Mouse (Mus musculus) erythroblast, embryonic 14.5 days (primary cell): ENCODE results near the gene Invs. TPM values are rescaled to one million over a fixed set of nuclear protein-coding genes. Genes with fewer than 3 reads are reported as not detected.

Source experiments
- H3K27me3 ChIP-seq: 2 replicates; pipeline ENCODE4 v1.6.1; 2012; ENCODE audit warnings: inconsistent platforms; ENCODE audit not compliant: control insufficient read depth
- H3K36me3 ChIP-seq: 2 replicates; pipeline ENCODE4 v1.6.1; 2012; ENCODE audit warnings: mild to moderate bottlenecking, inconsistent platforms; ENCODE audit not compliant: control insufficient read depth
- H3K4me1 ChIP-seq: 2 replicates; pipeline ENCODE4 v1.6.1; 2012; ENCODE audit warnings: inconsistent platforms; ENCODE audit not compliant: control insufficient read depth
- H3K4me3 ChIP-seq: replicated peaks from 2 replicates; pipeline ENCODE3; 2012; ENCODE audit warnings: moderate library complexity, mild to moderate bottlenecking, inconsistent platforms
- H3K9me3 ChIP-seq: 2 replicates; pipeline ENCODE4 v1.6.1; 2012; ENCODE audit warnings: low read length, inconsistent platforms, mixed read lengths; ENCODE audit not compliant: control insufficient read depth
- GATA1 ChIP-seq: IDR thresholded peaks from 2 replicates; pipeline ENCODE4 v1.6.1; 2012; ENCODE audit warnings: low read length, inconsistent platforms, mixed read lengths
- TAL1 ChIP-seq: IDR thresholded peaks from 3 replicates; pipeline ENCODE4 v1.6.1; 2012; ENCODE audit warnings: low read length, inconsistent platforms, mixed read lengths
- polyA plus RNA-seq: library from polyadenylated mRNA; stranded (reverse); fragments of >175 nt; gene quantifications from 2 replicates; pipeline ENCODE4 v1.2.3, GENCODE M21; 2012

Gene Invs
- polyA plus RNA-seq, 1 experiment = 0.09 TPM

DNA sequence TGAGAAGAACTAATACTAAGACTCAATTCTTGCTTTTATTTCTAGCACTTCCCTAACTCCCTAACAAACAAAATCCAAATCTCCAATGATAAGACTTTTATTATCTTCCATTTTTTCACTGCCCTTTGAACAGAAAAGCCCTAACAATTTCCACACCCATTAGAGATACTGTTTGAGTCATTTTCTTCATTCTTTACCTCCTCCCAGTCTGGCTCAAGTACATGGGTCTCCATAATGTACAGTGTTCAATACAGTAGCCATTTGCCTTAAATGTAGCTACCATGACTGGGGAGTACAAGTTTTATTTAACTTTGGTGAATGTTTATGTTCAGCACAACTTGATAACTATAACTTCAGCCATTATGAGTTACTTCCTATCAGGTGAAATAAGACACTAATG is 9.0 kb upstream of the Invs start:
- Histone ChIP-seq H3K9me3 (no peaks in the 10 kb centered on the region), H3K4me1 (peaks cover 6% of the 10 kb centered on the region), H3K27me3 (no peaks in the 10 kb centered on the region), H3K36me3 (no peaks in the 10 kb centered on the region; the same call in 1 of the 2 replicates), H3K4me3 (no peak overlapping the region)
- TF ChIP-seq TAL1 (no peak), GATA1 (no peak)

- Histone ChIP-seq H3K4me3 (no peak overlapping the region), H3K9me3 (no peaks in the 10 kb centered on the region), H3K27me3 (no peaks in the 10 kb centered on the region), H3K36me3 (no peaks in the 10 kb centered on the region; the same call in 1 of the 2 replicates), H3K4me1 (peaks cover 4% of the 10 kb centered on the region)
- TF ChIP-seq TAL1 = no peak
- TF ChIP-seq GATA1 = no peak
These were observed 7.7 kb upstream of the Invs start for GRCm38 (mm10) chr4:48271838-48272237.

DNA sequence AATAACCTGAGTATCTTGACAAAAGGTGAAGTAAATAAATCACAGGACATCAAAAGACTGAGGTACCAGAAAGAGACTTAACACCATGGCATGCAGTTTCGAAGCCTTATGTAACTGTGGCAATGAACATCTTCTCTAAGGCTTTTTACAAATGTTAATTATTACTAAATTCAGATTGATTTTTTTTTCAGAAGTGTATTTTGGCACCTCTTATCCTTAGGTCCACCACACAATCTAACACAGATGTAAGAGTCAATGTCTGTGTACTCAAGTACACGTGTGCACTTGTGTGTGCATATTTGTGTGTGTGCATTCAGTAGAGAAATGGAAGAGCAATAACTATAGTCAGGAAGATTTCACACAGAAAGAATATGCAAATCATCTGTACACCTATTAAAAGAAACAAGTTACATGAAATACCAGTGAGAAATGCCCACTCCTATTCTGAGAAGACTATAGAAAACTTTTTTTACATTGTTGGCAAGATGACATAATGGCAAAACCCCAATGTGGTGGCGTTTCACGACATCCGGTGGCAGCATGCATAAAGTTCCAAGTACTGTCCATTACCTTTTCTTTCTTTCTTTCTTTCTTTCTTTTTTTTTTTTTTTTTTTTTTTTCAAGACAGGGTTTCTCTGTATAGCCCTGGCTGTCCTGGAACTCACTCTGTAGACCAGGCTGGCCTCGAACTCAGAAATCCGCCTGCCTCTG is 6.3 kb upstream of the Invs start:
- TF ChIP-seq TAL1 = no peak
- no peak for TF ChIP-seq GATA1
- no peaks in the 10 kb centered on the region for H3K9me3 ChIP-seq
- no peak overlapping the region for H3K4me3 ChIP-seq
- H3K27me3 ChIP-seq = no peaks in the 10 kb centered on the region
- peaks cover 7% of the 10 kb centered on the region for H3K4me1 ChIP-seq
- H3K36me3 ChIP-seq = no peaks in the 10 kb centered on the region; the same call in 1 of the 2 replicates

DNA sequence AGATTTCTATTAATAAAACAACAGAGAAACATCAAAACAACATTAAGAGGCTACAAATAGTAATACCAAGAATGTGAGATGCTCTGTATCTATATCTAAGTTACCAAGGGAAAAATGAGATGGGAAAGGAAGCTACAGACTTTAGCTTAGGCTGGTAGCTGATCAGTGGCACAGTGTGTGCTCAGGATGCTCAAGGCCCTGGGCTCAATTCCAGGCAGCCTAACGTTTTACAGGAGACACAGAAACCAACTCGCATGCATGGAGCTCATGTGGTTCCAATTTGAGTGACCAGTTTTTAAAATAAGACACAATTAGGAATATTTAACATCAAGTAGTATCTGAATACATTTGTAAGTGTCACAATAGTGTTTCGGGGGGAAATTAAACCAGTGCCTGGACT is 3.8 kb upstream of the Invs start:
- Histone ChIP-seq H3K36me3 (no peaks in the 10 kb centered on the region; the same call in 1 of the 2 replicates), H3K27me3 (no peaks in the 10 kb centered on the region), H3K9me3 (no peaks in the 10 kb centered on the region), H3K4me3 (no peak overlapping the region), H3K4me1 (peaks cover 25% of the 10 kb centered on the region)
- TF ChIP-seq TAL1 (no peak), GATA1 (no peak)

DNA sequence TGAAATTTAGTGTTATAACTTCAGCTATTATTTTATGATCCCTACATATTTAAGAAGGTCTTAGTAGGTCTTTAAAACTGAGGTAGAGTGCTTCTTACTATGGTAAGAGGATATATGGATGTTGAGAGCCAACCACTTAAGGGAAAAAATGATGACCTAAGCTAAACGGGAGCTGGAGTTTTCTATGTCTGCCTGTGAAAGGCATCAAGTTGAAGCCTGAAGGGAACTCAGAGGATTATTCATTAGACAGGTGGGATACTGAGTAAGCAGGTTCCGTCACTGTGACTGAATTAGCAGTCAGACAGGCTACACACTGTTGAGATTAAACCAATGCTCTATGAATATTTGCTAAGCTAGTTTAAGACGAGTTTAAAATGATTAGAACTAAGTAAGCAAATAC is 2.5 kb upstream of the Invs start:
- Histone ChIP-seq H3K36me3 (no peaks in the 10 kb centered on the region; the same call in 1 of the 2 replicates), H3K9me3 (no peaks in the 10 kb centered on the region), H3K27me3 (no peaks in the 10 kb centered on the region), H3K4me1 (peaks cover 27% of the 10 kb centered on the region), H3K4me3 (no peak overlapping the region)
- TF ChIP-seq GATA1 = no peak
- TF ChIP-seq TAL1 = no peak

- H3K36me3 ChIP-seq = no peaks in the 10 kb centered on the region; the same call in 1 of the 2 replicates
- H3K4me3 ChIP-seq = peak overlapping the region; percentile 100
- no peaks in the 10 kb centered on the region for H3K27me3 ChIP-seq
- no peaks in the 10 kb centered on the region for H3K9me3 ChIP-seq
- TF ChIP-seq TAL1 = no peak
- no peak for TF ChIP-seq GATA1
- peaks cover 27% of the 10 kb centered on the region for H3K4me1 ChIP-seq
These were observed 633 bp upstream of the Invs start for GRCm38 (mm10) chr4:48278757-48279497.

GRCm38 (mm10) chr4:48281121-48281520 is 1.6 kb downstream of the Invs start:
- no peak for TF ChIP-seq TAL1
- no peak for TF ChIP-seq GATA1
- H3K27me3 ChIP-seq = no peaks in the 10 kb centered on the region
- peaks cover 27% of the 10 kb centered on the region for H3K4me1 ChIP-seq

DNA sequence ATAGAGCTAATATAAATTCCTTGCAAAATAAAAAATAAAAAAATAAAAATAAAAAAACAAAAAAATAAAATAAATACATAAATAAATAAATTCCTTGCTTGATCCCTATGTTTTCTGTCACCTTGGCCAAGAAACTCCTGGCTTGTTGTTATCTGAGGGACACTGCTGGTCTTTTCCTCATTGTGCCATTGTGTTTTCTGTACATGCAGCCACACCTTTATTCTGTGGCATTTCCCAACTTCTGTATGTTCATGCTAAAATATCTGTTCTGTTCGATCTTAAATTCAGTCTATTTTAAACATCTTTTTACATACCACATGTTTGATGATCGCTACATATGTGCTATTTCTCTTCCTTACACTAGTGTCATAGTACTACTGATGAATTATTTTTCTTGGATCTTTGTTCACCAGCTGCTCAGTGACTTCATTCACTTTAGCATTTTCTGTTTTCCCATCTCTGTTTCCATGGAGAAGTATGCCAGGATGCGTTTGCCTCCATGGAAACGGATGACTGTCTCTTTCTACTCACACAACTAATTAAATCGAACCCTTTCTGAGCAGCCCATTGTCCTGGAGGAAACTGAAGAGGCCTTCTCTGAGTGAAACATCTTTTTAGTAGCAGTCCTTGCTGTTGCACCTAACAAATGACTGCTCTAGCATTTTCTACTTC is 7.7 kb downstream of the Invs start:
- TF ChIP-seq TAL1 (no peak), GATA1 (no peak)
- Histone ChIP-seq H3K4me1 (no peaks in the 10 kb centered on the region), H3K36me3 (no peaks in the 10 kb centered on the region; the same call in 1 of the 2 replicates), H3K9me3 (peaks cover 2% of the 10 kb centered on the region; the same call in 1 of the 2 replicates), H3K4me3 (no peak overlapping the region), H3K27me3 (no peaks in the 10 kb centered on the region)

More at GRCm38 (mm10) chr4:48281121-48281520, 1.6 kb downstream of the Invs start:
- Histone ChIP-seq H3K9me3 (no peaks in the 10 kb centered on the region), H3K36me3 (no peaks in the 10 kb centered on the region; the same call in 1 of the 2 replicates), H3K4me3 (peak overlapping the region; percentile 48)

- TF ChIP-seq TAL1 = no peak
- no peak for TF ChIP-seq GATA1
- Histone ChIP-seq H3K9me3 (no peaks in the 10 kb centered on the region), H3K36me3 (no peaks in the 10 kb centered on the region), H3K27me3 (no peaks in the 10 kb centered on the region), H3K4me3 (no peak overlapping the region), H3K4me1 (no peaks in the 10 kb centered on the region)
These were observed 35.3 kb downstream of the Invs start for GRCm38 (mm10) chr4:48314814-48315213.
